Mouse (Mus musculus): Measurements from ENCODE around the gene Ncam2. TPM values are rescaled to one million over a fixed set of nuclear protein-coding genes. Genes with fewer than 3 reads are reported as not detected.

The Ncam2 gene
- polyA plus RNA-seq, 2 experiments = 0.01 TPM; not detected in 1

DNA sequence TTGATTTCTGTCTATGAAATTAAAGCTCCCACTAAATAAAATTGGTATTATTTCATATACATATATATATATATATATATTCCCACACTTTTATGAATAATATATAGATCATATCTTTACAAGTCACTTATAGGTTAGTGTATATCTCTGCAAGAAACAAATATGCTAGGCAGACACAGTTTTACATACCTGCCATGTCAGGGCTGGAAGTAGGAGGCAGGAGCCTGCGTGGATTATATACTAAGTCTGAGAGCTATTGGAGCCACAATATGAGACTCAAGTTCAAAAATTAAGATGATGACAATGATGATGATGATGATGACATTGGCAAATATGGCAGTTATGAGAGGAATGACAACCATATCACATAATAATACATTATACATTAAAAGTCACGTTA, 85.4 kb downstream of the Ncam2 start:
- no peak overlapping the region for H3K27ac ChIP-seq
- H3K9ac ChIP-seq (replicated peaks) = no peak overlapping the region
- no peaks in the 10 kb centered on the region for H3K9me3 ChIP-seq (ENCODE audit: control insufficient read depth, low read length)
- no peak for TF ChIP-seq CTCF (IDR thresholded peaks at IDR 0.05; ENCODE audit: low read depth)
- TF ChIP-seq EP300 (IDR thresholded peaks at IDR 0.05; ENCODE audit: low read depth) = no peak
- no peak overlapping the region for H3K4me2 ChIP-seq (ENCODE audit: low read depth)
- no peaks in the 10 kb centered on the region for H3K27me3 ChIP-seq (ENCODE audit: control insufficient read depth, insufficient read depth, low read length)
- no peak for ATAC-seq (ENCODE audit: insufficient read depth)
- WGBS (ENCODE audit: insufficient replicate concordance) = 79% methylated on average over 2 of the region's 2 CpGs
- H3K36me3 ChIP-seq (replicated peaks; ENCODE audit: control insufficient read depth, insufficient read depth, low read depth) = no peaks in the 10 kb centered on the region
- H3K4me3 ChIP-seq (ENCODE audit: insufficient read depth in 1 of 2, low read depth in 2 of 2, low read length in 2 of 2) = no peak overlapping the region
- DNase-seq (ENCODE audit: low read depth in 3 of 3, low spot score in 3 of 3) = no peak
- no peaks in the 10 kb centered on the region for H3K4me1 ChIP-seq (replicated peaks; ENCODE audit: control insufficient read depth in 2 of 2, insufficient read depth in 2 of 2, low read length in 1 of 2)

GRCm38 (mm10) chr16:81303806-81304205, 103.3 kb downstream of the Ncam2 start:
- no peaks in the 10 kb centered on the region for H3K27me3 ChIP-seq (ENCODE audit: control insufficient read depth, insufficient read depth, low read length)
- TF ChIP-seq CTCF (IDR thresholded peaks at IDR 0.05; ENCODE audit: low read depth) = no peak
- no peak for TF ChIP-seq EP300 (IDR thresholded peaks at IDR 0.05; ENCODE audit: low read depth)
- no peak overlapping the region for H3K9ac ChIP-seq (replicated peaks)
- no peaks in the 10 kb centered on the region for H3K9me3 ChIP-seq (ENCODE audit: control insufficient read depth, low read length)
- H3K4me3 ChIP-seq (ENCODE audit: insufficient read depth in 1 of 2, low read depth in 2 of 2, low read length in 2 of 2) = no peak overlapping the region
- H3K4me2 ChIP-seq (ENCODE audit: low read depth) = no peak overlapping the region
- no peak for DNase-seq (ENCODE audit: low read depth in 3 of 3, low spot score in 3 of 3)
- H3K36me3 ChIP-seq (replicated peaks; ENCODE audit: control insufficient read depth, insufficient read depth, low read depth) = no peaks in the 10 kb centered on the region
- no peak for ATAC-seq (ENCODE audit: insufficient read depth)
- H3K4me1 ChIP-seq (replicated peaks; ENCODE audit: control insufficient read depth in 2 of 2, insufficient read depth in 2 of 2, low read length in 1 of 2) = no peaks in the 10 kb centered on the region
- no peak overlapping the region for H3K27ac ChIP-seq
- WGBS (ENCODE audit: insufficient replicate concordance) = 48% methylated on average over 2 of the region's 2 CpGs

GRCm38 (mm10) chr16:81309215-81309614, 108.7 kb downstream of the Ncam2 start:
- Histone ChIP-seq H3K9me3 (ENCODE audit: control insufficient read depth, low read length) (no peaks in the 10 kb centered on the region), H3K27ac (no peak overlapping the region), H3K9ac (replicated peaks) (no peak overlapping the region), H3K27me3 (ENCODE audit: control insufficient read depth, insufficient read depth, low read length) (no peaks in the 10 kb centered on the region), H3K4me3 (ENCODE audit: insufficient read depth in 1 of 2, low read depth in 2 of 2, low read length in 2 of 2) (no peak overlapping the region), H3K4me2 (ENCODE audit: low read depth) (no peak overlapping the region), H3K36me3 (replicated peaks; ENCODE audit: control insufficient read depth, insufficient read depth, low read depth) (no peaks in the 10 kb centered on the region), H3K4me1 (replicated peaks; ENCODE audit: control insufficient read depth in 2 of 2, insufficient read depth in 2 of 2, low read length in 1 of 2) (no peaks in the 10 kb centered on the region)
- no peak for DNase-seq (ENCODE audit: low read depth in 3 of 3, low spot score in 3 of 3)
- TF ChIP-seq CTCF (IDR thresholded peaks at IDR 0.05; ENCODE audit: low read depth) = no peak
- no peak for TF ChIP-seq EP300 (IDR thresholded peaks at IDR 0.05; ENCODE audit: low read depth)
- ATAC-seq (ENCODE audit: insufficient read depth) = no peak
- WGBS (ENCODE audit: insufficient replicate concordance) = 62% methylated on average over 3 of the region's 3 CpGs

- 79% methylated on average over 1 of the region's 1 CpGs for WGBS (ENCODE audit: insufficient replicate concordance)
Observed at GRCm38 (mm10) chr16:81319037-81319436, 118.5 kb downstream of the Ncam2 start.

DNA sequence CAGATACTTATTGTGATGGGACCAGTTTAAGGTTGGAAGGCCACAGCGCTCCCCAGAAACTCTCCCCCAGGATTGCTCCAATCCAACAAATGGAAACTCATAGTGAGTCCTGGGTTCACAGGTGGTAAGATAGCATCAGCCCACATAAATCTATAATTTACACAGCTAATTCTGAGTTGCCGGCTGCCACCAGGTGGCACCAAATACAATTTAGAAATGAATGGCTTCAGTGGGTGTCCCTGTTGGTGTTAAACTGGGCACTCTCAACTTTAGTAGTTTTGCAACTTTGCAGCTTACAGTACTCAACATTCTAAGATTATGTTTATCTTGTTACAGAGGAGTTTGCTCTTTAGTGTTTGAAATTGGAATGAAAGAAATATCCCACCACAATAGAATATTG, 130.0 kb downstream of the Ncam2 start:
- Histone ChIP-seq H3K9ac (replicated peaks) (no peak overlapping the region), H3K36me3 (replicated peaks; ENCODE audit: control insufficient read depth, insufficient read depth, low read depth) (no peaks in the 10 kb centered on the region), H3K4me1 (replicated peaks; ENCODE audit: control insufficient read depth in 2 of 2, insufficient read depth in 2 of 2, low read length in 1 of 2) (no peaks in the 10 kb centered on the region), H3K27me3 (ENCODE audit: control insufficient read depth, insufficient read depth, low read length) (no peaks in the 10 kb centered on the region), H3K4me3 (ENCODE audit: insufficient read depth in 1 of 2, low read depth in 2 of 2, low read length in 2 of 2) (no peak overlapping the region), H3K27ac (no peak overlapping the region), H3K4me2 (ENCODE audit: low read depth) (no peak overlapping the region), H3K9me3 (ENCODE audit: control insufficient read depth, low read length) (no peaks in the 10 kb centered on the region)
- TF ChIP-seq EP300 (IDR thresholded peaks at IDR 0.05; ENCODE audit: low read depth) (no peak), CTCF (IDR thresholded peaks at IDR 0.05; ENCODE audit: low read depth) (peak; percentile 38; the same call in 1 of the 2 replicates)
- ATAC-seq (ENCODE audit: insufficient read depth) (no peak), DNase-seq (ENCODE audit: low read depth in 3 of 3, low spot score in 3 of 3) (no peak)
- 5% methylated on average over 2 of the region's 2 CpGs for whole genome bisulfite sequencing (ENCODE audit: insufficient replicate concordance)

More at GRCm38 (mm10) chr16:81319037-81319436, 118.5 kb downstream of the Ncam2 start:
- no peak for DNase-seq (ENCODE audit: low read depth in 3 of 3, low spot score in 3 of 3)
- no peak for ATAC-seq (ENCODE audit: insufficient read depth)
- H3K27me3 ChIP-seq (ENCODE audit: control insufficient read depth, insufficient read depth, low read length) = no peaks in the 10 kb centered on the region
- no peak overlapping the region for H3K9ac ChIP-seq (replicated peaks)
- no peaks in the 10 kb centered on the region for H3K36me3 ChIP-seq (replicated peaks; ENCODE audit: control insufficient read depth, insufficient read depth, low read depth)
- H3K4me1 ChIP-seq (replicated peaks; ENCODE audit: control insufficient read depth in 2 of 2, insufficient read depth in 2 of 2, low read length in 1 of 2) = no peaks in the 10 kb centered on the region
- H3K4me2 ChIP-seq (ENCODE audit: low read depth) = no peak overlapping the region
- no peaks in the 10 kb centered on the region for H3K9me3 ChIP-seq (ENCODE audit: control insufficient read depth, low read length)
- no peak for TF ChIP-seq EP300 (IDR thresholded peaks at IDR 0.05; ENCODE audit: low read depth)
- TF ChIP-seq CTCF (IDR thresholded peaks at IDR 0.05; ENCODE audit: low read depth) = no peak
- H3K4me3 ChIP-seq (ENCODE audit: insufficient read depth in 1 of 2, low read depth in 2 of 2, low read length in 2 of 2) = no peak overlapping the region
- no peak overlapping the region for H3K27ac ChIP-seq
